Mouse (Mus musculus) urinary bladder, postnatal 14 days (tissue): Measurements from ENCODE around the gene Slc17a7.
A peak's percentile ranks its signal among the peaks of the same experiment; 100 is the strongest.

Experiments used
- DNase-seq: peaks from one replicate; pipeline ENCODE4 v3.0.0; 2021; ENCODE audit warnings: low spot score

Gene Slc17a7

DNA sequence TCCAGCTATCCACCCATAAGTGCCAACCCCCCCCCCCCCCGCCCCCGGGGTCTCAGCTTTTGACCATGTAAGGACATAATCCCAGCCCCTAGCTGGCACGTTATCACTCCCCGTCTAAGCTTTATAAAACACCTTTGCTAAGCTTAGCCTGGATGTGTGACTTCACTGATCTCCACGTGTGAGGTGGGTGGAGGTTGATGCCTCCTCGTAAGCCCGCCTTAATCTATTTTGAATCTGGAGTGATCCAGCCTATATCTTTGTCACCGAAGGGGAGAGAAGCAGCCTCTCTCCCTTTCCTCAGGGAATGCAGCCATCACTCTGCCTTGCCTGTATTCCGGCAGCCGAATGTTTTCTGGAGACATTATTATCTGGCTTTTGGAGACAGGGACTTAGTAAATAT, 38.9 kb downstream of the Slc17a7 start:
- no peak for DNase-seq

DNA sequence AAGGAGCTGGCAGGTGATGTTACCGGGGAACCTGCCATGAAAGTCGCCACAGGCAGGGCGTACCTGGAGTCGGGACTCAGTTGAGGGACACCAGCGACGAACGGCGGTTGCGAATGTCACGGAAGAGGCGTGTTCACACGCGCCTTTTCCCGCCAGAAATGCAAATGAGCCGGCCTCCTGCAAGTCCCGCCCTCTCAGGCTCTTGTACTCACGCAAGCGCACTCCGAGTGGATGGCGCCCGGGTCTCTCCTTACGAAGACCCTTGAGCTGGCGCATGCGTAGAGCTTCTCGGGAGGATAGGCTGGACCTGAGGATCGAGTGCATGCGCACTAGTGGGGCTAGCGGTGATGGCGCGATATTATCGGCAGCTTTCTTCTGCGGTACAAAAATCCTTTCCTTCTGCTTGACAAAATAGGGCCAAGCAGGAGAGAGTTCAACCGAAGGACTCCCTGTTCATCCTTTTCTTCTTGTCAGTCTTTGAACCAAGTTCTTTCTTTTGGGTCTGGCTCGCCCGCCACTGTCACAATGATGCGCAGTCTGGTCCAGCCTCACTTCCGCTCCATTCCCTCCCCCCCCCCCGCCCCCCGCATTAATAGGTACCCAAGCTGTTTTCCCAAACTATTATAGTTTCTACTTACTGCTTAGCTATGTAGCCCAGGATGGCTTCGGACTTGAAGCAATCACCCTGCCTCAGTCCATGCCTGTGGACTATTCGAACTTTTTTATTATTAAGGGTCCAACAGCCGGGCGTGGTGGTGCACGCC, 40.8 kb downstream of the Slc17a7 start, which contains the start of gene Ccdc155:
Ccdc155 (minus strand) TSS at position 513 of the 764 bp plus-strand sequence.
- DNase-seq, result peak; percentile 91

DNA sequence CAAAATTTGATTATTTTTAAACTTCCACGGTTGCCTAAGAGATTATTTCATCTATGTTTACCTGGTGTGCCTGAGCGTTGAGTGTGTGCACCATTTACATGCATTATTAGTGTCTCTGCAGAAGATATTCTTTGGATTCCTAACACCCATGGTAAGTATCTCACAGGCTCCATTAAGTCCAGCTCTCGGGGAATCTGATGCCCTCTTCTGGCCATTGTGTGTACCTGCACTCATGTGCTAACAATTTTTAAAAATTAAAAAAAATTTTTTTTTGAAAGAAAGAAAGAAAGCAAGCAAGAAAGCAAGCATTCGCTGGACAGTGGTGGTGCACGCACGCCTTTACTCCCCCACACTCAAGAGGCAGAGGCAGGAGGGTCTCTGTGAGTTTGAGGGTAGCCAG, 44.5 kb downstream of the Slc17a7 start:
- no peak for DNase-seq

DNA sequence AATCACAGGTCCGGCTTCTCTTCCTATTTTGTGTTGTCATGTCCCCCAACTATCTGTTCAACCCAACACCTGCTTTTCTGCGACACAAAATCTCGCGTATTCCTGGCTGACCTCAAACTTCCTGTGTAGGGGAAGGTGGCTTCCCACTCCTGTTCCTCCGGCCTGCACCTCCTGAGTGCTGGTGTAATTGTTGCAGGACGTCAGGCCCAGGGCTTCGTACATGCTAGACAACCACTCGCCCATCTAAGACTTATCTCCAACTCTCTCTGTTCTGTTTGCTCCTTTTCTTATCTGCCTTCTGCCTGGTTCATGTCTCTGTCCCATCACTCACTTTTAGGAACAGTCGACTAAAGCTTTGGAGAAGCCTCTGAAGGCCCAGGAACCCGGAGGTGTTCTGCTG, 47.3 kb downstream of the Slc17a7 start:
- no peak for DNase-seq

DNA sequence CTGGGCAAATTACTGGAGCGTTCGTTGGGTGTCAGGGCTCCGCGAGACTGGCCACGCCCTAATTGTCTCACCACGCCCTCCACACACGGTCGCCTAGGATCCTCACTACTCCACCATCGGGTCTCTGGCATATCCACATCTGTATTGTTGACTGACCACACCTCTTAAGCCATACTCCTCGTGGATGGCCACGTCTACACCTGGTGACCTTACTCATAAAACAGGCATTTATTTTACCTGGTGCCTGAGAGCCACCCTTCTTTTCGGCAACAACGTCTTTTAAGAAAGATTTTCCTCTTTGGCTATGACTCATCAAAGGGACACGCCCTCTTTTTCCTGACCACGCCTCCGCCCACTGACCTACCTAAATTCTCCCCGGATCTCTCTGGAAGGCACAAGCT, 48.1 kb downstream of the Slc17a7 start, which contains the start of gene Dkkl1:
Dkkl1 (minus strand) TSS at position 297 of the 401 bp plus-strand sequence.
- DNase-seq, result peak; percentile 13

DNA sequence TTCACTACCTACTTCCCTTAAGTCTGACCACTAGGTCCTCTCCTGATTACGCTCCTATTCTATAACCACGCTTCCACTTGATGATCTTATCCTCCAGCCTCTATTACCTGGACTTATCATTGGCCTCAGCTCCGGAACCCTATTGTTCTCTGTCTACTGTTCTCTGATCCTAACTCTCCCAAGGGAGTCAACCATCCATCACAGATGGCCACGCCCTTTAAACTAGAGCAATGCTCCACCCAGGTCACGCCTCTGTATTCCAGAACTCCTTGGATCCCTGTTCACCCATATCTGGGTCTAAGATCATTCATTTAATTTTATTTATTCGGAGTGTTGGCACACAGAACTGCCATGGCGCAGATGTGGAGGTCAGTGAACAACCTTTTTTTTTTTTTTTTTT, 48.6 kb downstream of the Slc17a7 start:
- no peak for DNase-seq

DNA sequence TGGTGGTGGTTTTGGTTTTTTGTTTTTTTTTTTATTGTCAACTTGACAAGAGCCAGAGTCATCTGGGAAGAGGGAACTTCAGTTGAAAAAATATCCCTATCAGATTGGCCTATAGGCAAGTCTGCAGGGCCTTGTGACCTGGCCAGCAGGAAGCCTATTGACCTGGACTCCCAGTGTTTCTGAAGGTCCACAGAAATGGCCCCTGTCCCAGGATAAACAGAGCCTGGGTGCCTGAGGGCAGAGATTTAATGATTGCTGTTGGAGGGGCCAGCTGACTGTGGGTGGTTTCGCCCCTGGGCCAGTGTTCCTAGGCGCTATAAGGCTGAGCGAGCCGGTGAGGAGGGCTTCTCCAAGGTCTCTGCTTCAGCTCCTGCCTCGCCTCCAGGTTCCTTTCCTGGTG, 50.0 kb downstream of the Slc17a7 start:
- no peak for DNase-seq

DNA sequence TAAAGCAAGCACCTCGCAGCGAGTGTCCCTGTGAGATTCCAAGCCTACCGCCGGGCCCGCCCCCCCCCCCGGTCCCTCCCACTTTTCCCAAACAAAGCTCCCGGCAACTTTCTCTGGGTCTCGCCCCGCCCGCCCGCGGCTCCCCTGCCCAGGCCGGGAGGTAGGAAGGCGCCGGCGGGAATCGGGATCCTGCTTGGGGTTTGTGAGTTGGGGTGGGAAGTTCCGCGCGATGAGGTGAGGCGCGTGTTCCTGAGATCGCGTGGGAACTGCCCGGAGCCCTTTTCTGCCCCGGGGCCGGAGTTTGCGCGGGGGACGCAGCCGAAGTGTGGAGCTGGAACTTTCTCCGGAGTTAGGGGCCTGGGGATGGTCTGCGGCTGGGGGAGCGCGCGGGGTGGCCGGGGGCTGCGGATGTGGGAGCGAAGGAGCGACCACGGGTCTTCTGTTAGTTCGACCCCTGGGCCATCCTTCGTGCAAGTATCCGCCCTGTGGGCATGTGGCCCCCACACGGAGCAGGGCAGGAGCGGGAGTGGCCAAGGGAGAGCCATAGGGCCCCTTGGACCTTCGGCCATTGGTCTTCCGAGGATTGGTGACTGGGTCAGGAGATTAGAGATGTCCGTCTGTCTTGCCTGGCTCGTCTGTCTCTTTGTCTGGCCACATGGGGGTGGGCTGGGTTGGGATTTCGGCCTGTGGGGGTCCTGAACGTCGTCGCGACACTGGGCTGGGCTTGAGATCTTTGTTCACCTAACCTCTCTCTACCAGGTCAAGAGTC, 52.1 kb downstream of the Slc17a7 start, which contains the start of gene Tead2:
Tead2 (plus strand) TSS at position 81 of the 769 bp plus-strand sequence.
- peak; percentile 44 for DNase-seq

DNA sequence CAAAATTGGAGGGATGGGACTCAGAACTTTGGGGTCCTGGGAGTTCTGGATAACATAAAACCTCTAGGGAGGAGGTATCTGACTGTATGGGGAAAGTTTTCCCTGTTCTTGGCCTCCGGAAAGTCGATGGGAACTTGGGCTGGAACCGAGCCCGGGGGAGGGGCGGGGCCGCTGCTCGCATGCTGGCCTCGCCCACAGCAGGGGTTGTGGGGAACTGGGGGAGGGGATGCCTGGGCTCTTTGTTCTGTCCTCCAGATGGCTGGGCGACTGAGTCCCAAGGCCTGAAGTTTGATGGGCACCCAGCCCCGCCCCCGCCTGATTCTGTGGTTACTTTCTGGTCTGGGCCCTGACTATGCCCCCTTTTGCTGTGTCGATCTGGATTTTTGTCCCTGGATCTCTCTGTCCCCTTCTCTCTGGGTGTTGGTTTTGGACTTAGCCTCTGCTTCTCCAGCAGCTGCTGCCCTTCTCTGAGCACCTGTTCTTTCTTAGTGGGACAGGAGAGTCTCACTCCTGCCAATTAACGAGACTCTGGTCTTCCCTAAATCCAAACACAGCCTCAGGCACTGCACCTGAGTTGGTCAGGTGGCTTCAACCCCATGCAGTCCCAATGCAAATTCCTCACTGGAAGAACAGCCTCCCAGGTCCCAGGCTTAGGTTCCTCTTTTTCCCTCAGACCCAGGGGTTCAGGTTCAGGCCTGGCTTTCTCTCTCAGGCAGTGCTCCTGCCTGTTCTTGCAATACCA, 52.9 kb downstream of the Slc17a7 start:
- peak; percentile 77 for DNase-seq

DNA sequence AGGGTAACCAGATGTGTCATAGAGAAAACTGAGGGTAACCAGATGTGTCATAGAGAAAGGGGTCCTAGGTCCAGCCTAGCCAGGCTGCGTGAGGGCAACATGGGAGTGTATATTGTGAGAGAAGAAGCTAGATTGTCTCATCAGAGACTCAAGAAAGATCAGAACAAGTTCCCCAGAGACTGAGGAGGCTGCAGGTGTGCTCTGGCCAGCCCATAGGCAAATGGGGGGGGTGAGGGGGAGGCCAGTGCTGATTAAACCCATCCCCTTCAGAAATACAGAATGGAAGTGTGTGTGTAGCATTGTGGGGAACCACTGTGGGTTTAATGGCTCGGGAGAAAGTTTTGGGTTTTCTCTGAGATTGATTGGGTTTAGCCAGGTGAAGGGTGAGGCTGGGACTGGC, 57.9 kb downstream of the Slc17a7 start:
- DNase-seq, result no peak

DNA sequence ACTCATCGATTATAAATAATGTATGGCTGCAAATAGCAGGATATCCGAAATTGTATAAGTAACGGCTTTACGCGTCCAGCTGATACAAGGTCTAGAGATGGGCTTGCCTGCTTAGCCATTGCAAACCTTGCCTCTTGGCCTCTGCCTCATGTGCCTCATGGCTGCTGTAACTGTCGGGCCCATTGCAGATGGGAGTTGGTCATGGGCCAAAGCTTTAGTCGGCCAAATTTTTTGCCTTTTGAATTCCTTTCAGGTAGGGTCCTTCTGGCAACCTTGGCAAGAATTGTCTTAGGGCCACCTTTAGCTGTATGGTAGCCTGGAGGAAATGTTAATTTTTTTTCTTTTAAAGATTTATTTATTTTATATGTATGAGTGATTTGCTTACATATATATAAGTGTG, 61.1 kb downstream of the Slc17a7 start:
- no peak for DNase-seq
